Mouse (Mus musculus): ENCODE results near the gene Abhd14b. TPM values are rescaled to one million over a fixed set of nuclear protein-coding genes. Genes with fewer than 3 reads are reported as not detected.

The Abhd14b gene
- 8.9 and 11.0 TPM in 2 replicates for polyA plus RNA-seq (2015; fragmentation: Nextera tagmentation; extraction: Ambion mirVana)

DNA sequence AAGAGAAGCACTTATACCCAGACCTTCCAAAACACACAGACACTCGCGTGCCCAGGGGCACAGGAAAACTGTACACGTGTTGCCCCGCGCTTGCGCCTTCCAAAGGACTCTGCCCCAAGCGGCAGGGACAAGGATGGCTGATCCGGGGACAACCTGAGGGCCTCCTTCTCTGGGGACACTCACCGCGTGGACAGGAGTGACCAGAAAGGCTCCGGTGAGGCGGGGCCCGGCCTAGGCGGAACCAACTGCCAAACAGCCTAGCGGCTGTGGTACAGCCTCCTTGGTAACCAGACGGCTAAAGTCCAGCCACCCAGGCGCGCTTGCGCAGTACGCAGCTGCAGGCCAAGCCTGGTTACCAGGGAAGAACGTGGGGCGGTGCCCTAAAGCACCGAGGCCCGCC lies at the start of gene Abhd14b, which contains the start of gene Abhd14a:
Gene Abhd14b, plus strand, starts transcription at position 112 of the 400 bp plus-strand sequence.
Gene Abhd14a, minus strand, starts transcription at position 331 of the 400 bp plus-strand sequence.
- peak within 1 kb of the TSS; percentile 76 for H3K4me2 ChIP-seq
- H3K27me3 ChIP-seq (replicated peaks) = no peaks in the 10 kb centered on the region
- peaks cover 34% of the 10 kb centered on the region for H3K4me1 ChIP-seq
- H3K4me3 ChIP-seq = peak within 1 kb of the TSS; percentile 45
- H3K27ac ChIP-seq = peak within 1 kb of the TSS; percentile 70
- H3K9ac ChIP-seq = peak within 1 kb of the TSS; percentile 66
- H3K9me3 ChIP-seq = no peaks in the 10 kb centered on the region
- ATAC-seq (replicated peaks) = peak; percentile 81
- H3K36me3 ChIP-seq (replicated peaks) = no peaks in the 10 kb centered on the region
- under 1% methylated on average over 24 of the region's 24 CpGs for whole genome bisulfite sequencing

DNA sequence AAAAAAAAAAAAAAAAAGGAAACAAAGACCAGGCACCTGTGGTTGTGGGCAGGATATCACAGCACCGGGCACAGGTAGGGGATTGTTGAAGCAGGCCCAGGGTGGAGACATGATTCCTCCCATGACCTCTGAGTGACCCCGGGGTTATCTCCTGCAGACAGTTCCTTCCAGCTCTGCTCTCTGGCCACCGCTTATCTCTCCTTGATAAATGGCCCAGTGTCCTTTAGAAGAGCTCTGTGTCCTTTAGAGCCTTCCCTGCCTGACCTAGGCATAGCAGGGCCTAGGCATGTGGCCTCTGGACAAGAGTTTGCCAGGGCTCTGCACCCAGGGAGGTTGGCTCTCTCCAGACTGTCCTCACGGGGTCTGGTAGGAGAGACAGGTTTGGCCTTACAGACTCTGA lies 49.5 kb upstream of the Abhd14b start:
- H3K9me3 ChIP-seq = no peaks in the 10 kb centered on the region

DNA sequence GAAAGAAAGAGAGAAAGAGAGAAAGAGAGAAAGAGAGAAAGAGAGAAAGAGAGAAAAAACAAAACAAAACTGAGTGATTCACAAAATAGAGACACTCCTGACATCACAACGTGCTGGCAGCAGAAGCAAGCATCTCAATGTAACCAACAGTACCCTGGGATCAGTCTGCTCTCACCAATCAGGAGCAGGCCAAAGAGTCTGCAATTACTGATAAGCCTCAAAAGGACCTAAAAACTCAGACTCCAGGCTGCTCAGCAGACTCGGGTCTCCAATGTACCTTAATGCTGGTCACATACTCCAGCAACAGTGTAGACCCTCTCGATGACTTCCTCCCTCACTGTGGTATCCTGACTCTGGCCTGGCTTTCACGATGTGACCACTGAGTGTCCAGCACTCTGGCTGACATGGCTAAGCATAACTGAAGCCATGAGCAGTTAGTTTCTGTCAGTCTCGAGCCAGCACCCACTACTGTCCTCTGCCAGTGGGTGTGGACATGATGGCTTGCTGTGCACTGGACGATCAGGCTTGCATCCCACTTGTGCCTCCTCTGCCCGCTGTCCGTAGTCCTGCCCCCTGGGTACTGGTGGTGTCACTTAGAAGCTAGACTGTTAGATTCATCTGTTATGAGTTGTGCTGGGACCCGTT lies 48.5 kb upstream of the Abhd14b start:
- Histone ChIP-seq H3K9me3 (no peaks in the 10 kb centered on the region), H3K4me3 (no peak overlapping the region), H3K4me2 (no peak overlapping the region), H3K9ac (no peak overlapping the region), H3K36me3 (replicated peaks) (no peaks in the 10 kb centered on the region), H3K4me1 (peaks cover 13% of the 10 kb centered on the region; the same call in 1 of the 2 replicates), H3K27ac (no peak overlapping the region), H3K27me3 (replicated peaks) (no peaks in the 10 kb centered on the region)
- no peak for ATAC-seq (replicated peaks)
- 80% methylated on average over 9 of the region's 9 CpGs for WGBS

More for the DNA sequence above, 49.5 kb upstream of the Abhd14b start:
- no peak overlapping the region for H3K4me3 ChIP-seq
- no peaks in the 10 kb centered on the region for H3K27me3 ChIP-seq (replicated peaks)
- H3K9ac ChIP-seq = no peak overlapping the region
- ATAC-seq (replicated peaks) = no peak
- no peak overlapping the region for H3K27ac ChIP-seq
- no peak overlapping the region for H3K4me2 ChIP-seq
- 88% methylated on average over 4 of the region's 4 CpGs for WGBS
- H3K4me1 ChIP-seq = peaks cover 13% of the 10 kb centered on the region; the same call in 1 of the 2 replicates
- no peaks in the 10 kb centered on the region for H3K36me3 ChIP-seq (replicated peaks)

DNA sequence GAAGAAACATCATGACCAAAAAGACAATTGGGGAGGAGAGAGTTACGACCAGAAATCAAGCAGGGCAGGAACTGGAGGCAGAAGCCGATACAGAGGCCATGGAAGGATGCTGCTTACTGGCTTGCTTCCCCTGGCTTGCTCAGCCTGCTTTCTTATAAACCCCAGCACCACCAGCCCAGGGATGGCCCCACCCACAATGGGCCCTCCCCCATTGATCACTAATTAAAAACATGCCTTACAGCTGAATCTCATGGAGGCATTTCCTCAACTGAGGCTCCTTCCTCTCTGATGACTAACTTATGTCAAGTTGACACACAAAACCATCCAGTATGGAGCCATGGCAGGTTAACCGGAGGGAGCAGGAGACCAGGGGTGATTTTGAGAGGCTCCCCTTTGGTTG lies 47.5 kb upstream of the Abhd14b start:
- ATAC-seq (replicated peaks) = no peak
- no peaks in the 10 kb centered on the region for H3K9me3 ChIP-seq
- no peak overlapping the region for H3K9ac ChIP-seq
- WGBS = 90% methylated on average over 3 of the region's 3 CpGs
- peaks cover 9% of the 10 kb centered on the region; the same call in 1 of the 2 replicates for H3K4me1 ChIP-seq
- no peaks in the 10 kb centered on the region for H3K27me3 ChIP-seq (replicated peaks)
- no peak overlapping the region for H3K4me2 ChIP-seq
- no peak overlapping the region for H3K27ac ChIP-seq
- H3K36me3 ChIP-seq (replicated peaks) = no peaks in the 10 kb centered on the region
- no peak overlapping the region for H3K4me3 ChIP-seq

DNA sequence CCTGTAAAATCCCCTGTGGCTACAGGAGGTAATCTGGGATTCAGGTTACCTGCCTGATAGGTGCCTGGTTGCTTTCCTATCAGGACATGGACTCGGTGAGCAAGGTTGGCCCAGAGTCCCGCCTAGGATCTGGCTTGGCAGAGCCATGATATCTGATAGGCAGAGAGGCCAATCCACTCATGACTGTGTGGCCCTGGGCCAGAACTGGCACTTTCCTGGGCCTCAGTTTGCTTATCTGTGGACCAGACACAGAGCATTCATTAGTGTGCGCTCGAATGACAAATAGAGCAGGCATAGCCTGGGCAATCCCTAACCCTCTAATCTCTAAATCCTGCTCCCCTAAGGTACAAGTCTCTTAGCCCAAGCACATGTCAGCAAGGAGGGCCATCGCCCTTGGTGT lies 45.1 kb upstream of the Abhd14b start:
- Histone ChIP-seq H3K27me3 (replicated peaks) (no peaks in the 10 kb centered on the region), H3K4me3 (no peak overlapping the region), H3K4me1 (no peaks in the 10 kb centered on the region), H3K27ac (no peak overlapping the region), H3K36me3 (replicated peaks) (no peaks in the 10 kb centered on the region), H3K4me2 (no peak overlapping the region), H3K9ac (no peak overlapping the region), H3K9me3 (no peaks in the 10 kb centered on the region)
- ATAC-seq (replicated peaks) = no peak
- WGBS = 82% methylated on average over 5 of the region's 5 CpGs

DNA sequence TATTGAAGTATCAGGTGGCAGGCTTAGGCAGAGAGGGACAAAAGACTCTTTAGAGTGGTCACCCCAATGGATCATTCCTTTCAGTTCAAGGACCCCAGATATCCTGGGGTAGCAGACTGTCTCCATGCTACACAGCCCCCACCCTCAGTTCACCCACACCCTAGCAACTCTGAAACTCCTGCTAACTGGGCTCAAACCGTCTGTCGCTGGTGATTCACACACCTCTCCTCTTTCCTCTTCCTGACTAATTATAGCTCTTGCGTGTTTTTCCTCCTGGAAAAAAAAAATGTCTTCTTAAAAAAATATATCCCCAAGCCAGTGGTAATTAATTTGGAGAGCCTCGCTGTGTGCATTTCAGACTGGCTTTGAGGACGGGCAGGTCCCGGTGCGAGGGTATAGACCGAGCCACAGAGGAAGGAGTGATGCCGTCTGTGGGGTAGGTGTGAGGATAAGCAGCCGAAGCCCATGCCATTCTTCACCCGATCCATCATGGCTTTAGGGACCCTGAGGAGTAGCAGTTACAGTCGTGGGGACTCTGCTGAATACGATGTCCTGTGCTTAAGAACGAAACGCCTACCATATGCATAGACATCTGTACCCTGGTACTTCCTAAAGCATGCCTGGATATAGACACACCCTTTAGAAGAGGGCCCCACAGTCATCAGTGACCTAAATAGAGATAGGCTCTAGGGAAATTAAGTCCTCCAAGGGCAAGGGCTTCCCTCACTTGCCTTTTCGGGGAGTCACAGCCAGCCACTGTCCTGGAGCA lies 44.5 kb upstream of the Abhd14b start:
- no peak overlapping the region for H3K4me2 ChIP-seq
- no peak overlapping the region for H3K4me3 ChIP-seq
- H3K4me1 ChIP-seq = no peaks in the 10 kb centered on the region
- no peaks in the 10 kb centered on the region for H3K27me3 ChIP-seq (replicated peaks)
- H3K9ac ChIP-seq = no peak overlapping the region
- no peak overlapping the region for H3K27ac ChIP-seq
- H3K36me3 ChIP-seq (replicated peaks) = no peaks in the 10 kb centered on the region
- ATAC-seq (replicated peaks) = no peak
- no peaks in the 10 kb centered on the region for H3K9me3 ChIP-seq
- WGBS = 82% methylated on average over 16 of the region's 16 CpGs

DNA sequence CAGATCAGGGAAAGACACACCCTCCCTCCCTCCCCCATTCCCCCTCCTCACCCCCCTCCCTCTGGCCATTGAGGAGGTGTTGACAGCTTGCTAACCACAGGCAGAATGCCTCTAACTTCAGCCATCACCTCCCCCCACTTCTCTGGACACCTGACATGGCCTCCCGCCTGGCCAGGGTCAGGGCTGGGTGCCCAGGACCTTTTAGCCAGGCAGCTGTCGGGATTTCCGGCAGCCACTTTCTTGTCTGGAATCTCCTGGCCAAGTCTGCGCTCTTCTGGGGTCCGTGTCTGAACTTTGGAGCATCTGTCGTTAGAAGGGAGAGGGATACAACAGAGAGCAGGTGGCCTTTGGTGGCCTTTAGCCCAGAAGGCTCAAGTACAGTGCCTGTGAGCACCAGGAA lies 42.0 kb upstream of the Abhd14b start:
- 44% methylated on average over 6 of the region's 6 CpGs for WGBS
- Histone ChIP-seq H3K4me1 (no peaks in the 10 kb centered on the region), H3K27ac (no peak overlapping the region), H3K4me2 (no peak overlapping the region), H3K36me3 (replicated peaks) (no peaks in the 10 kb centered on the region), H3K4me3 (no peak overlapping the region), H3K9me3 (no peaks in the 10 kb centered on the region), H3K9ac (no peak overlapping the region), H3K27me3 (replicated peaks) (no peaks in the 10 kb centered on the region)
- no peak for ATAC-seq (replicated peaks)

DNA sequence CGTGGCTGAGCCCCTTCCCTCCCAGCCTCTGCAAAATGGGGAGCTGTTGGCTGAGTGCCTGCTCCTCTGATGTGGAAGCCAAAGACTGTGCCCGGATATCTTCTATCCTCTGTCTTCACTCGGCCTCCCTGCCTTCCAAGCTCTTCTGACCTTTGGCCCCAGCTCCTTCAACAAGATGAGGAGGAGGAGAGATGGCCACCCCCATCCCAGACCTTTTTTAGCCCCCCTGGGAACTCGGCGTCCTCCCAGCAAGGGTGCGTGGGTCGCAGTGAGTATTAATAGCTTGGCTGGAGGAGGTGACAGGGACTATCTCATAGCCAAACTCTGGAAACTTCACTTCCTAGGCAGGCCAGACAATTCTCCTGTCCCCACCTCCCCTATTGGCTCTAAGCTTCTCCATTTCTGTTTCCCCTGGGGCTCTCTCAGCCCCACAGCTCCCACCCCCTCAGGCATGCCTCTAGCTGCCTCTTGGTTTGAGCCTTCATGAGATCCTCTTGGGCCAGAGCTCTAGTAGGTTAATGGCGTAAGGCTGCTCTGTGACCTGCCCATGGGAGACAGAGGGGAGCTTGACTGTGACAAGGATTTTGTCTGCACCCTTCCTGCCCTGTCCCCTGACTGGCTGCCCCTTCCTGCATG lies 40.7 kb upstream of the Abhd14b start:
- 56% methylated on average over 8 of the region's 8 CpGs for WGBS
- H3K9me3 ChIP-seq = no peaks in the 10 kb centered on the region
- H3K4me3 ChIP-seq = no peak overlapping the region
- H3K27me3 ChIP-seq (replicated peaks) = no peaks in the 10 kb centered on the region
- H3K36me3 ChIP-seq (replicated peaks) = no peaks in the 10 kb centered on the region
- H3K27ac ChIP-seq = no peak overlapping the region
- H3K4me2 ChIP-seq = no peak overlapping the region
- ATAC-seq (replicated peaks) = no peak
- no peaks in the 10 kb centered on the region for H3K4me1 ChIP-seq
- H3K9ac ChIP-seq = no peak overlapping the region

DNA sequence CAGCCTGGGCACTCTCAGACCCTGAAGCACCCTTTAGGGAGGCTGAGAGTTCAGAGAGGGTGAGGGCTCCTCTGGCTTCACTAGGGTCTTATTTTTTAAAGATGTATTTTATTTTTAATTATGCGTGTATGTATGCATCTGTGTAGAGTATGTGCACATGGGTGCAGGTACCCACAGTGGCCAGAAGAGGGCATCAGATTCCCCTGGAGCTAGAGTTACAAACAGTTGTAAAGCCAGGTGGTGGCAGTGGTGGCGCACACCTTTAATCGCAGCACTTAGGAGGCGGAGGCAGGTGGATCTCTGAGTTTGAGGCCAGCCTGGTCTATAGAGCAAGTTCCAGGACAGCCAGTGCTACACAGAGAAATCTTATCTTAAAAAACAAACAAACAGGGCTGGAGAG lies 38.2 kb upstream of the Abhd14b start:
- no peak for ATAC-seq (replicated peaks)
- no peaks in the 10 kb centered on the region for H3K36me3 ChIP-seq (replicated peaks)
- H3K27ac ChIP-seq = no peak overlapping the region
- WGBS = over 99% methylated on average over 4 of the region's 4 CpGs
- no peaks in the 10 kb centered on the region for H3K9me3 ChIP-seq
- no peak overlapping the region for H3K4me3 ChIP-seq
- no peak overlapping the region for H3K4me2 ChIP-seq
- H3K4me1 ChIP-seq = no peaks in the 10 kb centered on the region
- no peak overlapping the region for H3K9ac ChIP-seq
- H3K27me3 ChIP-seq (replicated peaks) = no peaks in the 10 kb centered on the region

DNA sequence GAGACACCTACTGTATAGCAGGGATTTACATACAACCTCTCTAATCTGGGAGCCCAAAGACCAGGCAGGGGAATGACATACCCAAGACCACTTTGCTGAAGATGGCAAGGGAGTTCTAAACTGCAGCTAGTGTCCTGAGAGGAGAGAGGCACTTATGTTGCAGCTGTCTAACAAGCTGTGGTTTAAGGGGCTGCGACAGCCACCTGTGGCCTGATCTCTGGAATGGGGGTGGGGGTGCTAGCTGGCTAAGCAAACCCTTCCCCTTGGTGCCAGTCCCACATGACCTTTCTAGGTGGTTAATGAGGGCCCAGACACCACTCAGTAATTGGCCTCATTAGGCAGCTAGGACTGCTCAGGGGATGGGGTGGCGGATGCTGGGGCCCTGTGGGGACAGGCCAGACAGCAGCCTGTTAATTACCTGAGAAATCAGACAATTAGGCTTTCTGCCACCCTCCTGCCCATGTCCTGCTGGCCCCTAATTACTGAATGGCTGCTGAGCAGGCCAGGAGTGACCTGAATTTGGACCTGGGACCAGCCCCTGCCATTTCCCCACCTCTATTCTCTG lies 37.1 kb upstream of the Abhd14b start:
- Histone ChIP-seq H3K36me3 (replicated peaks) (no peaks in the 10 kb centered on the region), H3K4me3 (no peak overlapping the region), H3K4me2 (no peak overlapping the region), H3K27ac (no peak overlapping the region), H3K9me3 (no peaks in the 10 kb centered on the region), H3K9ac (no peak overlapping the region), H3K27me3 (replicated peaks) (no peaks in the 10 kb centered on the region), H3K4me1 (no peaks in the 10 kb centered on the region)
- ATAC-seq (replicated peaks) = no peak
- 66% methylated on average over 2 of the region's 2 CpGs for WGBS

DNA sequence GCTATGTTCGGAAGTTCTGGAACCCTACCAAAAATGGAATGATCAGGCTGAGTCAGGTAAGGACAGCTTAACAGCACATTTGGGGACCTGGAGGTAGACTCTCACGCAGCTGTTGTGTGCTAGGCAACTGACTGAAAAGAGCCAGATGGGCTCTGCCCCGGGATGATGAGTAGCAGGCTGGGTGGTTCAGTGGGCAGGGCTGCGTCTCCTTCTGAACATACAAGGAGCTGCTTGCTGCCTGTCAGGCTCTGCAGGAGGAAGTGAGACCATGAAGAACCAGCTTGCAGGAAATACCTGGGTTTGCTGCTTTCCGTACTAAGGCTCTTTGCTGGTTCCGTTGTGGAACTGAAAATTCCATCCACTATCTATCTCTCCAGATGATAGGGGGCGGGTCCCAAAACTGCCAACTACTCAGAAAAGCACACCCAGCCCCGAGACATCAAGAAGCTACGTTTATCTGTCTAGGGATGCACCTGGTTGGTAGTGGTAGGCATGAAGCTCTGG lies 36.1 kb upstream of the Abhd14b start:
- no peaks in the 10 kb centered on the region for H3K27me3 ChIP-seq (replicated peaks)
- ATAC-seq (replicated peaks) = no peak
- no peak overlapping the region for H3K27ac ChIP-seq
- no peak overlapping the region for H3K4me3 ChIP-seq
- H3K9me3 ChIP-seq = no peaks in the 10 kb centered on the region
- no peaks in the 10 kb centered on the region for H3K4me1 ChIP-seq
- H3K36me3 ChIP-seq (replicated peaks) = no peaks in the 10 kb centered on the region
- H3K9ac ChIP-seq = no peak overlapping the region
- WGBS = 84% methylated on average over 9 of the region's 9 CpGs
- no peak overlapping the region for H3K4me2 ChIP-seq

DNA sequence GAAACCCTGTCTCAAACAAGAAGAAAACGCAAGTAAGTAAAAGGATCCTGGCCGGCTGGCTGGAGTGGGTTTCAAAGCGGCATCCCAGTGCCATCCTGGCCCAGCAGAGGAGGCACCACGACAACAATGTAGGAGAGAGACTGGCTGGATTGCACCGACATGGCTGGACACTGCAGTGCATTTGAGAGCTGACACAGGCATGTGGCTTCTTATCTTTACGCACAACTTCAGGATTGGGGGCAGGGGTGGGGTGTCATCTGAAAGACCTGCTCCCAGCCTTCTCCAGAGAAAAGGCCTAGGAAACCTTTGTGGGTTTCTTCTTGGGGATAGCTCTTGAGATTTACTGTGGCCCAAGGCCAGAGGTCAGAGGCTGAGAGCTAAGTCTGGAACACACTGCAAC lies 35.5 kb upstream of the Abhd14b start:
- 81% methylated on average over 6 of the region's 6 CpGs for WGBS
- no peaks in the 10 kb centered on the region for H3K27me3 ChIP-seq (replicated peaks)
- H3K9ac ChIP-seq = no peak overlapping the region
- ATAC-seq (replicated peaks) = no peak
- no peaks in the 10 kb centered on the region for H3K9me3 ChIP-seq
- no peak overlapping the region for H3K4me2 ChIP-seq
- no peaks in the 10 kb centered on the region for H3K36me3 ChIP-seq (replicated peaks)
- no peak overlapping the region for H3K27ac ChIP-seq
- no peak overlapping the region for H3K4me3 ChIP-seq
- H3K4me1 ChIP-seq = no peaks in the 10 kb centered on the region
